Mouse (Mus musculus): ENCODE measurements around the gene A830005F24Rik.
"Not testable (repeated sequence)": the region's sequence is repeated elsewhere in the genome, so short reads cannot be mapped to it uniquely, and the experiment has no call there.

The A830005F24Rik gene

GRCm38 (mm10) chr13:48513003-48513929 is at the start of gene A830005F24Rik, which contains the start of gene Zfp169:
TSS of gene A830005F24Rik (plus strand) at chr13:48513570.
TSS of gene Zfp169 (minus strand) at chr13:48513451.
- peak; percentile 92 for DNase-seq

DNA sequence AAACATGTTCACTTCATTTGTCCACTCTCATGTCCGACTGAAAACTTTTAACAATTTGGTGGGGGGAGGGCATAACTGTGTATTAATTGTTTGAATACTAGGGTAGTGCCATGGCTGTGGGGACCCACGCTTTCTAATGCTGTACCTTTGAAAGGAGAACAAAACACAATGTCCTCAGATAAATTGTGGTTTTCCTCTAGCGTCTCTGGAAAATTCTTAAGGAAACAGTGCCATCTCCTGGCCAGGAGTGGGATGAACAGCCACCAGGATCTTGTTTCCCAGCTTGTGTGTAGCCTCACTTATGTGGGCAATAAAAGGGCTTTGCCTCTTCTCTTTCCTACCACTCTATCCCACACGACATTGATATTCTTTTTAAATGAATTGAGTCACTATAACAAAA is 49.2 kb upstream of the A830005F24Rik start:
- peak; percentile 86 for DNase-seq

DNA sequence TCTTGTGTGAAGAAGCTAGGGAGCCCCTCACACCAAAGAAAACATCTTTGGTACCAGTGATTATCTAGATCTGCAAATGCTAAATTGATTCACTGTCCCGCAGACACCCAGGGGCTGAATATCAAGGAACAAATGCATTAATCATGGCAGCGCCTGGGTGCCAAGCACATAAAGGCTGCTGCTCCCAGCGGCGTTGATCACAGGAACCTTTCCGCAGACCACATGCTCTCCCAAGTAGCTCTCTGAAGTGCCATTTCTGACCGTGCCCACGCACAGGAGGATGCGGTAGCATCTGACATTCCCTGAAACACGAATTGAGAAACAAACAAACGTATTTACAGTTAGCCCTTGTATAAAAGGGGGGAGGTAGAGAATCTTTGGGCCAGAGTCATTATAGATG is 47.2 kb upstream of the A830005F24Rik start:
- DNase-seq, result peak; percentile 10

GRCm38 (mm10) chr13:48468656-48469180 is 44.7 kb upstream of the A830005F24Rik start:
- no peak for DNase-seq

- no peak for DNase-seq
These were observed 29.8 kb upstream of the A830005F24Rik start for GRCm38 (mm10) chr13:48483606-48484005.

DNA sequence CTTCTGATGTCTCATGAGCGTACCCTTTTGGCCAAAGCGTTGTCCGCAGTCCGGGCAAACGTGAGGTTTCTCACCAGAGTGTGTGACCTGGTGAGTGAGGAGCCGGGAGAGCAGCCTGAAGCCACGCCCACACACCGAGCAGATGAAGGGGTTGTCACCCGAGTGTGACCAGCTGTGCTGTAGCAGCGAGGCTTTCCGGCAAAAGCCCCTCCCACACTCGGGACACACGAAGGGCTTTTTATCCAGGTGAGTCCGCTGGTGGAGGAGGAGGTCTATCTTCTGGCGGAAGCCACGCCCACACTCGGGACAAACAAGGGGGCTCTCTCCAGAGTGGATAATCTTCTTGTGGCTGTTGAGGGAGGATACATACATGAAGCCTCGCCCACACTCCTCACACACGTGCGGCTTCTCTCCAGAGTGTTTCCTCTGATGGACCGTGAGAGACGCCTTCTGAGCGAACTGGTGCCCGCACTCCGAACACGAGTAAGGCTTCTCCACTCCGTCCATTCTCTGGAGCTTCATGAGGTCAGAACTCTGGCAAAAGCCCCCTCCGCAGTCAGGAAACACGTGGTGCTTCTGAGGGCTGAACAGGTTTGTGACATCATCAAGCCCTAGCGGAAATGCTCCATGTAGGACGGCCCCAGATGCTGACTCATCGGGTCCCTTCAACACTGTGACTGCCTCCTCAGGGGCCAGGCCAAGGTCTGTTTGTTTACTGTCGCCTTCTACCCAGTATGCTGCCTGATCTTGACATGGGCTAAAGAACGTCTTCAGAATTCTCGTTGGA is 22.8 kb upstream of the A830005F24Rik start:
- DNase-seq, result no peak

DNA sequence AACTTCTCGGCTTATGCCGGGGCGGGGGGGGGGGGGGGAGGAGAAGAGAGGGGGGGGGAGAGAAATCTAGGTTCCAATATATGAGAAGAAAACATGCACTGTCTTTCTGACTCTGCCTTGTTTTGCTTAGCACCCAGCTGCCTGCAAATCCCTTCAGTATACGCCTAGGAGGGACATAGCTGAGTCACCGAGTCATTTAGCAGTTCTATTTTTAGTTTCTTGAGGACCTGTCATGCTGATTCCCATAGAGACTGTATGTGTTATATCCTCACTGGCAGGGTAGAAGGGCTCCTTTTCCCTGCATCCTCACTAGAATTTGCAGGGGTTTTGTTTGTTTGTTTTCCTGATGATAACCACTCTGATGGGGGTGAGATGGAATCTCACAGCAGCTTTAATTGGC is 20.2 kb upstream of the A830005F24Rik start:
- peak; percentile 15 for DNase-seq

DNA sequence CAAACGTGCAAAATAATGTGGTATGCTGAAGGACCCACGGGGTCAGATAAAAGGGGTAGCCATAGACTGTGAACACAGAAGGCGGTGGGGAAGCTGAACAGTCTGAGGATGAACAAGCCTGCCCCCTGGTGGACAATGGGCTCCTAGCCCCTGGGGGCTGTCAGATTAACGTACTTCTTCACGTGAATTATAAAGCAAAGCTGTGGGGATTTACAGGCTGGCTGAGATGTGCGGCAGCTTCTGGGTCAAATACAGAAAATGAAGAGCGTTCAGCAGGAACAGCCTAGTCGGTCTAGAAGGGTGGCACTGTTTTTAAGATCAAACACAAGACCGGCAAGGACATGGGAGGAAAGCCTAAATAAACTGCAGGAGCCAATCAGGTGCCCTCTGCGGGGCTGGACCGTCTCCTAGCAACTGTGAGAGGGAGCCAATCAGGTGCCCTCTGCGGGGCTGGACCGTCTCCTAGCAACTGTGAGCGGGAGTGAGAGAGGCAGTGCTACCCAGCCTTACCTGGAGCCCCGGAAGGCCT is 15.6 kb upstream of the A830005F24Rik start:
- DNase-seq, result peak; percentile 86

DNA sequence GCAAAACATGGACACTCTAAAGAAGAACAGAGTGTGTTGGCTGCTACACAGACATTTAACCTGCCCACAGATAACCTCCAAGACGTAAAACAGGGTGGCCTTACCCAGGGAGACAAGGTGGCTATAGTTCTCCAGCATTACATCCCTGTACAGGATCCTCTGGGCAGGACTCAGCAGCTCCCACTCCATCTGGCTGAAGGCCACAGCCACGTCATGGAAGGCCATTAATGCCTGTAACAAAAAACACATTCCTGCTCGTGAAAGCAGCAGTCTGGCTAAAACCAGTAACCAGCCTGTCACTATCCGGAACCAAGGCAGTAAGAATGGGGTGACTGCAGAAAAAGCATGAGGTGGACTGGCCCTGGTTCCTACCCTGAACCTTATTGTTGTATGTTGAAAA is 14.7 kb upstream of the A830005F24Rik start:
- DNase-seq, result no peak

GRCm38 (mm10) chr13:48502422-48502821 is 10.9 kb upstream of the A830005F24Rik start:
- no peak for DNase-seq

DNA sequence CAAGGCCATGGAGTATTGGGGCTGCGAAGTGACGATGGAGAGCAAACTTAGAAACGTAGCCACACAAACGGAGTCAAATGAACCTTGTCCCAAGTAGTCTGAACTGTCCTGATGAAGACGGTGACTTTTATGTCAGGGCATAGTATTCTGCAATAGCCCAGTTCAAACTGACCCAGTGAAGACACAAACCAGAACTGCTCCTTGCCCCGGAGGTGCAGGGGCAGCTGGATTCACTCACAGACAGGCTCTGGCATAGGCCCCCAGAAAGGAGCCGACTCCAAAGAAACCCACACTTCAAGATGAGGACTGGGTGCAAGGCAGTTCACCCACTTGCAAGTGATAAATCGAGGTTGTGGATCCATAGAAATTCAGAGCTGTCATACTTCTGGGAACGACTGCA is 4.7 kb upstream of the A830005F24Rik start:
- DNase-seq, result no peak

GRCm38 (mm10) chr13:48515861-48516260 is 2.5 kb downstream of the A830005F24Rik start:
- DNase-seq, result no peak

GRCm38 (mm10) chr13:48519122-48519521 is 5.8 kb downstream of the A830005F24Rik start:
- DNase-seq, result not testable (repeated sequence)

GRCm38 (mm10) chr13:48525745-48526144 is 12.4 kb downstream of the A830005F24Rik start:
- DNase-seq, result no peak

DNA sequence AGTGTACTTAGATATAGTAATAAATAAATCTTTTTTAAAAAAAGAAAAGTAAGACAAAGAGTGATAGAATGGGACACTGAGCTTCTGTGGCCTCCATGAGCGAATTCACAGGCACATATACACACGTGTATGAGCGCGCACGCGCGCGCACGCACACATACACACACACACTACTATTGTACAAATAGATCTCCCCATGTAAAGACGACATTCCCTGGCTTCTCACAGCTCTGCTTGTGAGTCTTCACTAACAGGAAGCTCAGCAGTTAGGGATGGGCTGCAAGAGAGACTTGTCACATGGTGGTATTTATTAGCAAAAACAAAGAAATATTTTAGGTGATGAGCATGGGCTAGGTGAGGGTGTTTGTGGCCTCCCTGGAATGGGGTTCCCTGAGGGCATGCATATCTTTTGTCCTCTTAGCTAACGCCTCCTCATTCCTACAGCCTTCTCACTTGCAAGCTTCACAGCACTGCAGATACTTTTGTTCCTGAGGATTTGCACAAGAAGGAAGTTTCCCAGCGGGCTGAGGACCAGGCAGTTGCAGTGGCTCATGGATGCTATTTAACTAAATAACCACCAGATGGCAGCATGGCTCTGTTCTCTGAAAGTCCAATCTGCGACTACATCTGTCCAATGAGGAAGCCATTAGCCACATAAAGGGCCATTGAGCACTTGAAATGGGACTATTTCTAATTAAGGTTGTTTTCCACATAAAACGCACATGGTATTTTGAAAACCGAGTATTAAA is 14.9 kb downstream of the A830005F24Rik start:
- DNase-seq, result peak; percentile 89

DNA sequence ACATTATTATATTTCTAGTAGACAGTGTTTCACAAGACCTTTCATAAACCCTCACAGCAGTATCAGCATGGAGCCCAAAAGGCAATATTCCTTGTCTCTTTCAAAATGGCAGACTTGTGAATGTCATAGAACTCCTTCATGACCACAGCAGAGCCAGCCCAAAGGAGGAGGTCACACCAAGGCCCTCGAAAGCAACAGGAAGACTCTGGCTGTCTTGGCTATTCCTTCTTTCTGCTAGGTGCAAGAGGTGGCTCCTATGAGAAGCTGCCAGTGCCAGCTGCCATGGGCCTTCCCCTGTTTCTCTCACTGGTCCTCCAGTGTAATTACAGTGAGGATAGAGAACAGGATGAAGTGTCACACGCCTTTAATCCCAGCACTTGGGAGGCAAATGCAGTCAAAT is 15.7 kb downstream of the A830005F24Rik start:
- DNase-seq, result no peak

DNA sequence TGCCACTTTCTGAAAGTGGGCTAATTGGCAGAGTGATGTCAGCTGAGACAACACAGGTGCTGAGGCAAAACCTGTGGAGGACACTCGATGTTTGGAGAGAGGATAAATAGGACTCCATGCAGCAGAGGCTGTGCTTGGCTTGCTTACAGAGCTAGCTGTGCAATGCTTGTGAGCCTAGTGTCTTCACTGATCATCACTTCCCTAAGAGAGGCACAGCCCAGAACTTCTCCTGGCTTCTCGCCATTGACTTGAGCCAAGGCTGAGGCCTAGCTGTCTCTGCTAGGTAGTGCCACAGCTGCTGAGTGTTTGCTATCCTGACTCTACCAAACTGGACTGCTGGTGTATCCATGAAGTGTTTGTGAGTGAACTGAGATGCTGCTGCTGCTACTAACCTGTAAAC is 17.3 kb downstream of the A830005F24Rik start:
- DNase-seq, result no peak

DNA sequence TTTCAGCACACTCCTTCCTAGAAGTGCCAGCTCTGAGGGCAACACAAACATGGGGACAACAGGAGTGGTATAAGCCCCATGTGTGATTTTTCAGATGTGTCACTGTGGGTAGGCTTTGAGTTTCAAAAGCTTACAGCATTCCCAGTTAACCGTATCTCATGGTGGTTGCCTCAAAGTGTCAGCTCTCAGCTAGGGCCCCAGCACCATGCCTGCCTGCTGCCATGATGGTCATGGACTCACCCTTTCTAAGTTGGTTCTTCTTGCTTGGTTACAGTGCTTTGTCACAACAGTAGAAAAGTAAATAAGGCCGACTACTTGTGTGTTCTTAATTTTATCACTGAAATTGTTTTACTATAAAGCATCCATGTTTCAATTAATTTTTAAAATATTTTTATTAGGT is 18.1 kb downstream of the A830005F24Rik start:
- no peak for DNase-seq

GRCm38 (mm10) chr13:48533441-48533840 is 20.1 kb downstream of the A830005F24Rik start:
- DNase-seq, result no peak

- no peak for DNase-seq
These were observed 27.1 kb downstream of the A830005F24Rik start for GRCm38 (mm10) chr13:48540488-48540887.

DNA sequence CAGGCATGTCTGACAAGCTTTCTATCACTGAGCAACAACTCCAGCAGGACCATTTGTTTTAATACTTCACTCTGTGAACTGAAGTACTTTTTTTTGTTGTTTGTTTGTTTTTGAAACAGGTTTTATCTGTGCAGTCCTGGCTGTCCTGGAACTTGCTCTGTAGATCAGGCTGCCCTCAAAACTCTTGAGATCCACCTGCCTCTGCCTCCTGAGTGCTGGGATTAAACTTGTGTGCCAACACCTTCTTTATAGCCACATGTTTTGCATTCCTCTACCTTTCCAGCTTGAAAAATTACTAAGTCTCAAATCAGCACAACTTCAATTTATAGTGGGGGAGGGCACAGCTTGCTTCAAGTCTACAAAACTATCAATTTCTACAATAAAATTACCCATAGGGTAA is 31.0 kb downstream of the A830005F24Rik start:
- DNase-seq, result no peak

DNA sequence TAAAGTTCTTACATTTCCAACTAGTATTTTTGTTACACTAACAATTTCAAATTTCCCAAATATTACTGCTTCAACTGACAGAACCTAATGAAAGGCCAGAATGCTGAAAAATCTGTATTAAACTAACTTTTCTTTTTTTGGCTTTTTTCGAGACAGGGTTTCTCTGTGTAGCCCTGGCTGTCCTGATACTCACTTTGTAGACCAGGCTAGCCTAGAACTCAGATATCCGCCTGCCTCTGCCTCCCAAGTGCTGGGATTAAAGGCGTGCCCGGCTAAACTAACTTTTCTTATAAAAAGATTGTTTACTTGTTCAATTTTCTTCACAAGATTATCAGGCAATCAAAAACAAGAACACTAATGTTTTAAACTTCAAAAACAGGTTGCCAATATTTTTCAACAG is 31.5 kb downstream of the A830005F24Rik start:
- no peak for DNase-seq

Data from retina, postnatal 1 day (tissue).